Mouse (Mus musculus): ENCODE data around the gene Nbas.

- TF ChIP-seq CTCF (IDR thresholded peaks at IDR 0.05; ENCODE audit: low read depth) (no peak), EP300 (IDR thresholded peaks at IDR 0.05; ENCODE audit: low read depth) (no peak)
These were observed 87.3 kb downstream of the Nbas start for GRCm38 (mm10) chr12:13356201-13356600.

All from liver, postnatal 0 days (tissue).